Mouse (Mus musculus): ENCODE results near the gene Tgfbr3l. TPM values are rescaled to one million over a fixed set of nuclear protein-coding genes. Genes with fewer than 3 reads are reported as not detected.

The Tgfbr3l gene
- total RNA-seq, 2 experiments from 2014 or later, result 8.3 to 9.8 TPM

GRCm38 (mm10) chr8:4230612-4231351 lies 17.2 kb upstream of the Tgfbr3l start:
- DNase-seq (ENCODE audit: low spot score in 2 of 2), result no peak

GRCm38 (mm10) chr8:4237814-4238433 lies 10.1 kb upstream of the Tgfbr3l start:
- DNase-seq (ENCODE audit: low spot score in 2 of 2), result no peak

GRCm38 (mm10) chr8:4238434-4239192 lies 9.4 kb upstream of the Tgfbr3l start, which contains the start of the genes Map2k7 and Gm49320:
TSS of gene Map2k7 (plus strand) at chr8:4238740.
TSS of gene Gm49320 (plus strand) at chr8:4238865.
- peak; percentile 99 to 100 for DNase-seq (ENCODE audit: low spot score in 2 of 2)

- DNase-seq (ENCODE audit: low spot score in 2 of 2), result peak in 1 of 2 experiments; percentile 62
Observed at GRCm38 (mm10) chr8:4239193-4239890, 8.7 kb upstream of the Tgfbr3l start.

GRCm38 (mm10) chr8:4245061-4245460 lies 3.0 kb upstream of the Tgfbr3l start:
- no peak for DNase-seq (ENCODE audit: low spot score in 2 of 2)

GRCm38 (mm10) chr8:4245737-4246136 lies 2.3 kb upstream of the Tgfbr3l start:
- DNase-seq (ENCODE audit: low spot score in 2 of 2), result peak in 1 of 2 experiments; percentile 16

GRCm38 (mm10) chr8:4247241-4247640 lies 773 bp upstream of the Tgfbr3l start:
- no peak for DNase-seq (ENCODE audit: low spot score in 2 of 2)

GRCm38 (mm10) chr8:4249213-4249612 lies 1.2 kb downstream of the Tgfbr3l start:
- DNase-seq (ENCODE audit: low spot score in 2 of 2), result peak in 1 of 2 experiments; percentile 25

- peak; percentile 85 to 93 for DNase-seq (ENCODE audit: low spot score in 2 of 2)
Observed at GRCm38 (mm10) chr8:4250306-4250970, 2.4 kb downstream of the Tgfbr3l start.

- DNase-seq (ENCODE audit: low spot score in 2 of 2), result no peak
Observed at GRCm38 (mm10) chr8:4252116-4252760, 4.2 kb downstream of the Tgfbr3l start.

GRCm38 (mm10) chr8:4252934-4253841 lies 5.2 kb downstream of the Tgfbr3l start, which contains the start of gene Snapc2:
TSS of gene Snapc2 (plus strand) at chr8:4253080.
- peak; percentile 93 to 95 for DNase-seq (ENCODE audit: low spot score in 2 of 2)

GRCm38 (mm10) chr8:4254001-4254400 lies 6.0 kb downstream of the Tgfbr3l start:
- peak; percentile 74 to 81 for DNase-seq (ENCODE audit: low spot score in 2 of 2)

GRCm38 (mm10) chr8:4255471-4255870 lies 7.5 kb downstream of the Tgfbr3l start:
- peak in 1 of 2 experiments; percentile 22 for DNase-seq (ENCODE audit: low spot score in 2 of 2)

- DNase-seq (ENCODE audit: low spot score in 2 of 2), result peak; percentile 77 to 78
Observed at GRCm38 (mm10) chr8:4256911-4257310, 8.9 kb downstream of the Tgfbr3l start.

- no peak for DNase-seq (ENCODE audit: low spot score in 2 of 2)
Observed at GRCm38 (mm10) chr8:4257350-4257749, 9.3 kb downstream of the Tgfbr3l start.

GRCm38 (mm10) chr8:4258233-4258632 lies 10.2 kb downstream of the Tgfbr3l start:
- peak; percentile 90 to 94 for DNase-seq (ENCODE audit: low spot score in 2 of 2)

- DNase-seq (ENCODE audit: low spot score in 2 of 2), result peak in 1 of 2 experiments; percentile 65
Observed at GRCm38 (mm10) chr8:4258678-4259077, 10.7 kb downstream of the Tgfbr3l start.

- DNase-seq (ENCODE audit: low spot score in 2 of 2), result peak; percentile 92 to 96
Observed at GRCm38 (mm10) chr8:4259125-4259804, 11.3 kb downstream of the Tgfbr3l start, which contains the start of gene Ctxn1. TSS of gene Ctxn1 (minus strand) at chr8:4259274.

All from layer of hippocampus, postnatal 10 days (tissue).